Mouse (Mus musculus) stomach, embryonic 15.5 days (tissue): ENCODE measurements at regions not wholly inside any gene's neighbourhood (a gene's known extent, or its start where the extent isn't known, plus 50 kb on each side); places are given as distances from the start of the nearest gene placed in this dataset.
"Not testable (repeated sequence)": the region's sequence is repeated elsewhere in the genome, so short reads cannot be mapped to it uniquely, and the experiment has no call there.

Source experiments
- ATAC-seq: fragments of 200-750 bp; cut with Nextera tagmentation; 2 replicates; pipeline ENCODE4 v1.8.0; 2017; ENCODE audit warnings: low read depth, moderate number of reproducible peaks, moderate TSS enrichment; ENCODE audit not compliant: insufficient read depth, low FRiP score
- H3K27ac ChIP-seq: fragments of 300-500 bp; sonication (generic); 2 replicates; pipeline ENCODE4 v1.5.1; 2015; ENCODE audit warnings: mild to moderate bottlenecking, inconsistent platforms
- H3K27me3 ChIP-seq: fragments of 300-500 bp; sonication (generic); replicated peaks from 2 replicates; pipeline ENCODE4 v1.6.1; 2015; ENCODE audit warnings: inconsistent platforms
- H3K36me3 ChIP-seq: fragments of 300-500 bp; sonication (generic); 2 replicates; pipeline ENCODE4 v1.6.1; 2015; ENCODE audit warnings: inconsistent platforms
- H3K4me1 ChIP-seq: fragments of 300-500 bp; sonication (generic); 2 replicates; pipeline ENCODE4 v1.6.1; 2015; ENCODE audit warnings: inconsistent platforms
- H3K4me2 ChIP-seq: fragments of 300-500 bp; sonication (generic); 2 replicates; pipeline ENCODE4 v1.6.1; 2015; ENCODE audit warnings: mild to moderate bottlenecking, inconsistent platforms
- H3K4me3 ChIP-seq: fragments of 300-500 bp; sonication (generic); replicated peaks from 2 replicates; pipeline ENCODE4 v1.5.1; 2015; ENCODE audit warnings: inconsistent platforms
- H3K9ac ChIP-seq: fragments of 300-500 bp; sonication (generic); 2 replicates; pipeline ENCODE4 v1.6.1; 2015; ENCODE audit warnings: inconsistent platforms
- H3K9me3 ChIP-seq: fragments of 300-500 bp; sonication (generic); 2 replicates; pipeline ENCODE4 v1.6.1; 2016; ENCODE audit warnings: inconsistent platforms
- WGBS: fragments of 180-500 bp; shearing (Covaris S2); methylation state at CpG from one replicate; pipeline ENCODE4 v1.1.7; 2015; 5-methylcytosine and 5-hydroxymethylcytosine counted together

DNA sequence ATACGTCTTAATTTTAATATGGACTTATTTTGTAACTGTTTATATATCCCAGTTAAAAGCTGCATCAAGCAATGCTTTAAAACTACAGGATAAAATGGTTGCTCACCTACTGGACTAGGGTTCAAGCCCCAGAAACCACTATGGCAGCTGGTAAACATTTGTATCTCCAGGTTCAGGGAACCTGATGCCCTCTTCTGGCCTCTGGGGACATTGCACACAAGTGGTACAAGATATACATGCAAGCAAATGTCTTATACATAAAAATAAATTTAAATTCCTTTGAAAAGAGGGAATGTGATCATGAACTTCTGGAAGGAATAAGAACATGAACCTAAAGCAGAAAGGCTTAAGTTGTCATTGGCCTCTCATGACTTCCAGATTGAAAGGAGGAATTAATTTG is 257.8 kb upstream of the Ift57 start:
- H3K9me3 ChIP-seq: no peaks in the 10 kb centered on the region
- H3K27me3 ChIP-seq: no peaks in the 10 kb centered on the region
- no peaks in the 10 kb centered on the region for H3K4me1 ChIP-seq
- WGBS: 77% methylated on average over 1 of the region's 1 CpGs
- H3K4me2 ChIP-seq: no peak overlapping the region
- H3K27ac ChIP-seq: no peak overlapping the region
- no peak for ATAC-seq
- H3K4me3 ChIP-seq: no peak overlapping the region
- no peaks in the 10 kb centered on the region for H3K36me3 ChIP-seq
- H3K9ac ChIP-seq: no peak overlapping the region

DNA sequence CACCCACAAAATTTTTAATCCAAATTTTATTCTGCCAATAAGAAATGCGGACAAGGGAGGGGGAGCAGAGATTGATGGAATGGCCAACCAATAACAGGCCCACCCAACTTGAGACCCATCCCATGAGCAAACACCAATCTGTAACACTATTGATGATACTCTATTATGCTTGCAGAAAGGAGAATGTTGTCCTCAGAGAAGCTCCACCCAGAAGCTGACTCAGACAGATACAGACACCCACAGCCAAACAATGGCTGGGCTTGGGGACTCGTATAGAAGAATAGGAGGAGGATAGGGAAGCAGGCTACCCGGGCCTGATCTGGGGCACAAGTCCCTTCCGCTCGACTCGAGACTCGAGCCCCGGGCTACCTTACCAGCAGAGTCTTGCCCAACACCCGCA is 251.7 kb upstream of the Ift57 start:
- 92% methylated on average over 9 of the region's 9 CpGs for WGBS
- not testable (repeated sequence) for H3K27me3 ChIP-seq, H3K4me1 ChIP-seq, H3K4me3 ChIP-seq, H3K9ac ChIP-seq, H3K9me3 ChIP-seq, ATAC-seq, H3K27ac ChIP-seq, H3K36me3 ChIP-seq, H3K4me2 ChIP-seq

DNA sequence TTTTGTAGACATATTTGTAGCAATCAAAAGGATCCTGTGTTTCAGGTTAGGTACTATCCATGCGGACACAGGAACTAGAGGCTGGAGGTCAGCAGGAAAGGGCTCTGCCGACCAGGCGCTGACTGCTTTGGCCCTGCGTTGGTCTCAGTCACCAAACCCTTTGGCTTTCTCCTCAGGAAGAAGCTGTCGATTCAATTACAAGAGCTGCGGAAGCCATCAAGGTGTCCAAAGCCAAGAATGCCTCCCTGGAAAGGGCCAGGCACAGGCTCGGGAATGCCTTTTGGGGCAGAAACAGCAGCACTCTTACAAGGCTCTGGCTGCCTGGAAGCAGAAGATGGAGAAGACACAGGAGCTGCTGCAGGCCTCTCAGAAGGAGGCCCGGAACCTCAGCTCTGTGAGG is 205.2 kb upstream of the Ift57 start:
- 79% methylated on average over 8 of the region's 8 CpGs for WGBS
- Histone ChIP-seq H3K4me3 (no peak overlapping the region), H3K9me3 (no peaks in the 10 kb centered on the region), H3K4me2 (no peak overlapping the region), H3K36me3 (no peaks in the 10 kb centered on the region), H3K4me1 (no peaks in the 10 kb centered on the region), H3K27ac (no peak overlapping the region), H3K9ac (no peak overlapping the region), H3K27me3 (no peaks in the 10 kb centered on the region)
- ATAC-seq: no peak

DNA sequence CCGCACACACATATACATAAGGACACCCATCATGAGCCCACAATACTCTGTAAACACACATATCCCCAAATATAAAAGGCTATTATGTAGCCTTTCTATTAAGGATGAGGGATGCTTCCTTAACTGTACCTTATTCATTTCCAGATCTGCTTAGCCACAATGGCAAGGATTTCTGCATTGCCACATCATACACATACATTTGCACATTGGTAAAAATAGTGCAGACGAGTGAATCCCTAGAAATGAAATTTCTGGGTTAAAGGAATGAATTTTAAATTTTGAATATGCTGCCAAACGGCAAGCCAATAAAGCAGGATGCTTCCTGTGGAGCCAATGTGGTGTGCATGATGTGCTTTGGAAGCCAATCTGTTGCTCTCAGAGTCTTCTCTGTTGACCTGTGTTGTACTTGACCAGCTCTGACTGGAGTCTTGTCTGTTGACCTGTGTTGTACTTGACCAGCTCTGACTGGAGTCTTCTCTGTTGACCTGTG is 201.5 kb upstream of the Ift57 start:
- no peak overlapping the region for H3K4me3 ChIP-seq
- no peaks in the 10 kb centered on the region for H3K9me3 ChIP-seq
- H3K27me3 ChIP-seq: no peaks in the 10 kb centered on the region
- H3K27ac ChIP-seq: no peak overlapping the region
- 88% methylated on average over 3 of the region's 3 CpGs for WGBS
- no peaks in the 10 kb centered on the region for H3K4me1 ChIP-seq
- no peak overlapping the region for H3K9ac ChIP-seq
- ATAC-seq: no peak
- H3K4me2 ChIP-seq: no peak overlapping the region
- H3K36me3 ChIP-seq: no peaks in the 10 kb centered on the region

DNA sequence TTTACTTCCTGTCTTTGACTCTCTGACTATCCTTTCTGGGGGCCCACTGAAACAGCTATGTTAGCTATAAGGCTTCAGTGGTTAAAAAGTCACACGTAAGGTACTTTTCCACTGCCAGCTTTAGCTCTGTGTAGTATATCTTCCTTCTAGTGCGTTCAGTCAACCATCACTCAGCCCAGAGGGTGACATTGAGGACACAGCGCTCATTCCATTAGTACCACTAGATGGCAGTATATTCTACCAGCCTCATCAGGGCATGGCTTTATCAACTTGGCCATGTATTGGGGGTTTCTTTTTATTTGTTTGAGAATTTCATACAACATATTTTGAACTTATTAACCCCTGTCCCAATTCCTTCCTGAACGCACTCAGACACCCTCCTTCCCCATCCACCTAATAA is 198.2 kb upstream of the Ift57 start:
- 32% methylated on average over 4 of the region's 4 CpGs for WGBS

DNA sequence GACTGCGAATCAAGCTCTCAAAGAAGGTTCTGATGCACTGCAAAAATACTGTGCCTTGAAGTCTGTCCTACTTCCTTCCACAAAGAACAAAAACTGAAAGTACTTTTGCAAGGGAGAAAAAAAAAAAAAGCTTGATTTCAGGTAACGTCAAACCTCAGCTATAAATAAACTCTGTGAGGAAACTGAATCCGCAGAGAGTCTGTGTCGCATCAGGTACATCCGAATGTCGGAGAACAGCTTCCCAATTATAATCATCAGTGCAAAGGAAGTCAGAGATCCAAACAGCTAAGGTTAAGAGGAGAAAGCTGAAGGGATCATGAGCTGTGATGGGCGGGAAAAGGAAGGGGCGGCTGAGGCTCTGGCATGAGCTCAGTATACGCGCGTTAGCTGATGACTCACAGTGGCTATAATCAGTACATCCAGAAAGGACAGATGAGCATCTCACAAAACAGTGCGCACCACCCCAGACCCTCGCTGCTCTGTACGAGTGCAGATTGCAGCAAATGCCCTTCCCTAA is 195.1 kb upstream of the Ift57 start:
- Histone ChIP-seq H3K9ac (no peak overlapping the region), H3K4me1 (no peaks in the 10 kb centered on the region), H3K27me3 (no peaks in the 10 kb centered on the region), H3K27ac (no peak overlapping the region), H3K9me3 (no peaks in the 10 kb centered on the region), H3K4me3 (no peak overlapping the region), H3K4me2 (no peak overlapping the region), H3K36me3 (no peaks in the 10 kb centered on the region)
- WGBS: 62% methylated on average over 14 of the region's 14 CpGs
- ATAC-seq: no peak

More for the DNA sequence above, 198.2 kb upstream of the Ift57 start:
- no peak for ATAC-seq
- Histone ChIP-seq H3K27ac (no peak overlapping the region), H3K4me3 (no peak overlapping the region), H3K4me1 (no peaks in the 10 kb centered on the region), H3K4me2 (no peak overlapping the region), H3K27me3 (no peaks in the 10 kb centered on the region), H3K9ac (no peak overlapping the region), H3K9me3 (no peaks in the 10 kb centered on the region), H3K36me3 (no peaks in the 10 kb centered on the region)

DNA sequence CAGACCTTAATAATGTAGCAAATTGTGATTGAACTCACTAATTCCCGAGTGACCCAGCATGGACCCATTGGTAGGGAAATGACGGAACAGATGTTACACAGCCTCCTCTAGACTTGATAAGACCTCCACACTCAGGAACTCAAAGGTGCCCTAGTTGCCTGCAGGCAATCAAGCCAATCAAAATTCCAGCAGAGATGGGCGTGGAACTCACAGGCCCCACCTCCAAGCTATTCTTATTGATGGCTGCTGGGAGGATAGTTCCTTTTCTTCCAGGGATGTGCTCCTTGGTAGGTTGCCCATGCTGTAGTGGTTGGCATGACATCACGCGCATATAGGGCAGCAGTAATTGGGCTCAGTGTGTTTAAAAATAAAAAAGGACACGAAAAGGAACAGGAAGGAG is 194.4 kb upstream of the Ift57 start:
- WGBS: 89% methylated on average over 6 of the region's 6 CpGs
- Histone ChIP-seq H3K27me3 (no peaks in the 10 kb centered on the region), H3K36me3 (no peaks in the 10 kb centered on the region), H3K4me2 (no peak overlapping the region), H3K4me1 (no peaks in the 10 kb centered on the region), H3K4me3 (no peak overlapping the region), H3K27ac (no peak overlapping the region), H3K9me3 (no peaks in the 10 kb centered on the region), H3K9ac (no peak overlapping the region)
- no peak for ATAC-seq

DNA sequence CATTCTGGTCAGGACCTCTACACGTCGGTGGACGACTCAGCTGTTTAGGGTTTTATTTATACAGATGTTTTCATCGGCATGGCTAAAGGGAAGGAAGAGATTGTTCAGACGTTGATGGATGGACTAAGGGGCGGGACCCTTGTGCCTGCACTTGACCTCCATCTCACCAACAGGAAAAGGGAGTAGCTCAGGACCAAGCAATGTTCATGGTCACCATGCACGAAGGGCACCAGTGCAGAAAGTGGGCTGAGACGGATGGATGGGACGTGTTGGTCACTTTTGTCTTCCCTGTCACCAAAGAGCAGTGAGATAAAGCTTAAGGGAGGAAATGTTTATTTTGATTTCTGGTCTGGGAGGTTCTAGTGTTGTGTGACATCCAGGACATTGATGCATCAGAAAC is 193.8 kb upstream of the Ift57 start:
- Histone ChIP-seq H3K27me3 (no peaks in the 10 kb centered on the region), H3K36me3 (no peaks in the 10 kb centered on the region), H3K9me3 (no peaks in the 10 kb centered on the region), H3K4me3 (no peak overlapping the region), H3K4me1 (no peaks in the 10 kb centered on the region), H3K27ac (no peak overlapping the region), H3K9ac (no peak overlapping the region), H3K4me2 (no peak overlapping the region)
- no peak for ATAC-seq
- WGBS: 57% methylated on average over 9 of the region's 9 CpGs

DNA sequence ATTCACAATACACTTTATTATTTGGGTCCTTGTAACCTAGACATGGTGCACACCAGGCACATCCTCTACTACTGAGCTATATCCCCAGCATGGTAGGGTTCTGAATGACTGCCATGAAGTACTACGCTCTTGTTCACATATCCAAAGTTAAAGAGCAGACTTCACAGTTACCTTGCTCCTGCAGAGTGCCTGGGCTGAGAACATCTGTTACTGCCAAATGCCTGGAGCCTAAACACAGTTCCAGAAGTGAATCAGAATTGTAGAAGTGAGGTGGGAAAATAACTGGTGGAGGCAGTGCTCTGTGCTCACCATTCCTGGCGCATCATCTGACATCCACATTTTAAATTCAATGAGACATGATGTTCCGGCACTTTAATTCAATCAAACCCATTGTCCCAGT is 180.2 kb upstream of the Ift57 start:
- no peak overlapping the region for H3K27ac ChIP-seq
- H3K27me3 ChIP-seq: no peaks in the 10 kb centered on the region
- H3K4me1 ChIP-seq: no peaks in the 10 kb centered on the region
- H3K4me3 ChIP-seq: no peak overlapping the region
- no peak for ATAC-seq
- H3K36me3 ChIP-seq: no peaks in the 10 kb centered on the region
- H3K9ac ChIP-seq: no peak overlapping the region
- no peaks in the 10 kb centered on the region for H3K9me3 ChIP-seq
- no peak overlapping the region for H3K4me2 ChIP-seq
- WGBS: 90% methylated on average over 3 of the region's 3 CpGs

DNA sequence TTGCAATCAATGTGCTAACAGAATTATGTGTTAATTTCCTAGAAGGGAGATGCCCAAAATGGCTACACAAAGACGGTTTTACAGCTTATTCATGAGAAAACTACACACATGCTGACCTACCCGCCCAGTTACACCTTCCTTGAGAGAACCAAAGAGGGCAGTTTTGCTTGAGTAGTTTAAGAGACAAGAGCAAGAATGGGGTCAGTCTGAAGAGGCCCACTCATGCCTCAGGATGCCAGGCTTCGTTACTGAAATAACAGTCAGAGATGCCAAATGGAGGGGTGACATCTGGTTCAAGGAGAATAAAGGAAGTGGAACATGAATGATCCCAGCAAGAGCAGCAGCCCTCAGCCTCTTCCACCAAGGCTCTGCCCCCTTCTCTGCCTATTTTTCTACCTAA is 178.6 kb upstream of the Ift57 start:
- 66% methylated on average over 3 of the region's 3 CpGs for WGBS
- Histone ChIP-seq H3K27ac (no peak overlapping the region), H3K36me3 (no peaks in the 10 kb centered on the region), H3K27me3 (no peaks in the 10 kb centered on the region), H3K9ac (no peak overlapping the region), H3K4me1 (no peaks in the 10 kb centered on the region), H3K4me3 (no peak overlapping the region), H3K9me3 (no peaks in the 10 kb centered on the region), H3K4me2 (no peak overlapping the region)
- no peak for ATAC-seq

DNA sequence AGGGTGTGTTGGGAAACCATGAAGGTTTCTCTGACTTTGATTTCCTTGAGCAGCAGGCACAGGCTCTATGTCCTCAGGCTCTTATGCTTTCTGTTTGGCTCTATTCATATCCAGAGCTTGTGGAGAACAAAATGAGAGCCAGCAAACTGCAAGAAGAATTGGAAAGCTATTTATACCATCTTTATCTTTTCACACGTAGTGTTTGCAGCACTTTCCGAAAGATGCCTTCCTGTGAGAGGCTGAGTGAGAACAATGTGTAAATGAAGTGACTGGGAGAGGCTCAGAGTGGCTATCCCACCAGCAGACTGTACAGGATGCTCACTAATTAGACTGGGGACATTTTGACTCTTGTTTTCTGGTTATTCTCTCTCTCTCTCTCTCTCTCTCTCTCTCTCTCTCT is 177.3 kb upstream of the Ift57 start:
- Histone ChIP-seq H3K4me1 (no peaks in the 10 kb centered on the region), H3K27me3 (no peaks in the 10 kb centered on the region), H3K36me3 (no peaks in the 10 kb centered on the region), H3K4me3 (no peak overlapping the region), H3K4me2 (no peak overlapping the region), H3K9me3 (no peaks in the 10 kb centered on the region), H3K27ac (no peak overlapping the region), H3K9ac (no peak overlapping the region)
- ATAC-seq: no peak
- 54% methylated on average over 2 of the region's 2 CpGs for WGBS

DNA sequence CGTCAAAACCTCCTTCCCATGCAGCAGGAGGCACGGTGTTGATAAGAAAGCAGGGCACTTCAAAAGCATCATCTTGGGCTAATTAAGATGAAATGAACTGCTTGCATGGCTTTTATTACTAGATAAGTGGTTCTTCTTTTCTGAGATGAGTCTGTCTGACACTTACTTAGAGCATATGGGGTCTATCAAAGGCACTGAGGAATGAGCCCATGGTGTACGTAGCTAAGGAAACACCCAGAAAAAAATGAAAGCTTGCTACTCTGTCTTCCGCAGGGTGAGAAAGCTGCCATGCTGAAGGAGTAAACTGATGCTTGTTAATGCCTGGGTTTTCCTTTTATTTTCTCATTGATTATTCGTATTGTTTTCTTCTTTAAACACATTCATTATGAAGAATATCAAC is 176.5 kb upstream of the Ift57 start:
- no peaks in the 10 kb centered on the region for H3K9me3 ChIP-seq
- 66% methylated on average over 5 of the region's 5 CpGs for WGBS

DNA sequence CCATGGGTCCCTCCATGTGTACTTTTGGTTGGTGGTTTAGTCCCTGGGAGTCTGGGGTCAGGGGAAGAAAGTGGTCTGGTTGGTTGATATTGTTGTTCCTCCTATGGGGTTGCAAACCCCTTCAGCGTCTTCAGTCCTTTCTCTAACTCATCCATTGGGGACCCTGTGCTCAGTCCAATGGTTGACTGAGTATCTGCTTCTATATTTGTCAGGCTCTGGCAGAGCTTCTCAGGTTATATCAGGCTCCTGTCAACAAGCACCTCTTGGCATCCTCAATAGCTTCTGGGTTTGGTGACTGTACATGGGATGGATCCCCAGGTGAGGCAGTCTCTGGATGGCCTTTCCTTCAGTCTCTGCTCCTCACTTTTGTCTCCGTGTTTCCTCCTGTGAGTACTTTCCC is 170.4 kb upstream of the Ift57 start:
- WGBS: 77% methylated on average over 2 of the region's 2 CpGs
- H3K4me2 ChIP-seq, H3K27ac ChIP-seq, H3K4me1 ChIP-seq, H3K4me3 ChIP-seq, H3K27me3 ChIP-seq, ATAC-seq, H3K36me3 ChIP-seq, H3K9ac ChIP-seq, H3K9me3 ChIP-seq: not testable (repeated sequence)

More for the DNA sequence above, 176.5 kb upstream of the Ift57 start:
- H3K36me3 ChIP-seq: no peaks in the 10 kb centered on the region
- no peaks in the 10 kb centered on the region for H3K27me3 ChIP-seq
- no peak overlapping the region for H3K9ac ChIP-seq
- H3K27ac ChIP-seq: no peak overlapping the region
- no peak for ATAC-seq
- H3K4me2 ChIP-seq: no peak overlapping the region
- no peak overlapping the region for H3K4me3 ChIP-seq
- no peaks in the 10 kb centered on the region for H3K4me1 ChIP-seq
